Mouse (Mus musculus): ENCODE measurements around the gene Olfr418. TPM values are rescaled to one million over a fixed set of nuclear protein-coding genes. Genes with fewer than 3 reads are reported as not detected.
"Not testable (repeated sequence)": the region's sequence is repeated elsewhere in the genome, so short reads cannot be mapped to it uniquely, and the experiment has no call there.

Olfr418 gene
- polyA plus RNA-seq (2011; ENCODE audit: insufficient read length, low read depth, missing spikeins): not detected in 2 replicates

DNA sequence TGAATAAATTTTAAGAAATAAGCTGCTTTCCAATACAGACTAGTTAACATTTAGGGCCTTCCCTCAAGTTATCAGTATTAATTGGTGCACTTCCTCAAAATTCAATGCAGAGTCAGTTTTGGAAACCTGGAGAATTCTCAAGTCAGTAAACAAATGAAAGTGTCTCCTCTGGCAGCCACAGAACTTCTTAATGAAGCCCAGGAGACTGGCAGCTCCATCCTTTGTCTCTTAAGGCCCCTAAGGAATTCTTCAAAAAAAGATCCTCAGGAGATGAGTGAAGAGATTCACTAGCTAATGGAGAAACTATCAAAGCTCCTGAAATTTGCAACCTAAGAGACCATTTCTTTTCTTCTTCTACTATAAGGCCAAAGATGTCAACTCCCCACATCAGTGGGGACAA is at the start of gene Olfr418:
TSS of gene Olfr418 (plus strand) at position 301 of the 400 bp plus-strand sequence.
- Histone ChIP-seq H3K4me3 (ENCODE audit: insufficient read depth, low read length) (no peak within 1 kb of the TSS), H3K4me1 (ENCODE audit: control insufficient read depth, insufficient read depth, low read length) (no peaks in the 10 kb centered on the region), H3K27ac (ENCODE audit: insufficient read depth, low read length) (no peak within 1 kb of the TSS)
- TF ChIP-seq CTCF (IDR thresholded peaks at IDR 0.05; ENCODE audit: borderline replicate concordance, insufficient read depth, low read length) (no peak), POLR2A (IDR thresholded peaks at IDR 0.05; ENCODE audit: low read depth, low read length) (no peak)

- no peak overlapping the region for H3K27ac ChIP-seq (ENCODE audit: insufficient read depth, low read length)
- no peak overlapping the region for H3K4me3 ChIP-seq (ENCODE audit: insufficient read depth, low read length)
- no peaks in the 10 kb centered on the region for H3K4me1 ChIP-seq (ENCODE audit: control insufficient read depth, insufficient read depth, low read length)
- TF ChIP-seq CTCF (IDR thresholded peaks at IDR 0.05; ENCODE audit: borderline replicate concordance, insufficient read depth, low read length): no peak
- TF ChIP-seq POLR2A (IDR thresholded peaks at IDR 0.05; ENCODE audit: low read depth, low read length): no peak
These were observed 49.3 kb upstream of the Olfr418 start for GRCm38 (mm10) chr1:173216481-173216880.

GRCm38 (mm10) chr1:173227081-173227480 is 38.7 kb upstream of the Olfr418 start, which contains the start of gene Fcer1a:
TSS of gene Fcer1a (minus strand) at chr1:173227214.
- TF ChIP-seq POLR2A (IDR thresholded peaks at IDR 0.05; ENCODE audit: low read depth, low read length): no peak
- no peak for TF ChIP-seq CTCF (IDR thresholded peaks at IDR 0.05; ENCODE audit: borderline replicate concordance, insufficient read depth, low read length)
- no peaks in the 10 kb centered on the region for H3K4me1 ChIP-seq (ENCODE audit: control insufficient read depth, insufficient read depth, low read length)
- H3K4me3 ChIP-seq (ENCODE audit: insufficient read depth, low read length): no peak within 1 kb of the TSS
- H3K27ac ChIP-seq (ENCODE audit: insufficient read depth, low read length): no peak within 1 kb of the TSS

GRCm38 (mm10) chr1:173237004-173237403 is 28.8 kb upstream of the Olfr418 start:
- not testable (repeated sequence) for H3K4me1 ChIP-seq (ENCODE audit: control insufficient read depth, insufficient read depth, low read length); H3K4me3 ChIP-seq (ENCODE audit: insufficient read depth, low read length); H3K27ac ChIP-seq (ENCODE audit: insufficient read depth, low read length)

- Histone ChIP-seq H3K27ac (ENCODE audit: insufficient read depth, low read length) (no peak overlapping the region), H3K4me3 (ENCODE audit: insufficient read depth, low read length) (no peak overlapping the region), H3K4me1 (ENCODE audit: control insufficient read depth, insufficient read depth, low read length) (no peaks in the 10 kb centered on the region)
- no peak for TF ChIP-seq POLR2A (IDR thresholded peaks at IDR 0.05; ENCODE audit: low read depth, low read length)
- TF ChIP-seq CTCF (IDR thresholded peaks at IDR 0.05; ENCODE audit: borderline replicate concordance, insufficient read depth, low read length): no peak
These were observed 15.9 kb upstream of the Olfr418 start for GRCm38 (mm10) chr1:173249888-173250287.

DNA sequence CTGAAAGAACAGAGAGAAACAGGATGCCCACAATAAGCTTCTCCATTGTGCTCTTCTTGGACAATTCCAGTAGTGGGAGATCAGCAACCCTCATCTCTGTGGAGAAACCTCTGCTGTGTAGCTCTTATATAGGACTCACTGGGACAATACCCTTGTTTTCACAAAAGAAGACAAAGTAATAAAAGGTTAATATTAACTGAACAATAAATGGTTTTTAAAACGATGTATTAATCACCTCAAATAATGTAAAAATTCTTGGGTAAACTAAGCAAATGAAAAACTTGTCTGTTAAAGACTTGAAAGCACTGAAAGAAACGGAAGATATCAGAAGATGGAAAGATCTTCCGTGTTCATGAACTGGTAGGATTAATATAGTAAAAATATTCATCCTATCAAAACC is 11.9 kb downstream of the Olfr418 start, which contains the start of gene Mptx2:
TSS of gene Mptx2 (minus strand) at position 101 of the 400 bp plus-strand sequence.
- Histone ChIP-seq H3K27ac (ENCODE audit: insufficient read depth, low read length) (no peak within 1 kb of the TSS), H3K4me3 (ENCODE audit: insufficient read depth, low read length) (no peak within 1 kb of the TSS), H3K4me1 (ENCODE audit: control insufficient read depth, insufficient read depth, low read length) (no peaks in the 10 kb centered on the region)
- TF ChIP-seq POLR2A (IDR thresholded peaks at IDR 0.05; ENCODE audit: low read depth, low read length): no peak
- TF ChIP-seq CTCF (IDR thresholded peaks at IDR 0.05; ENCODE audit: borderline replicate concordance, insufficient read depth, low read length): no peak

GRCm38 (mm10) chr1:173302795-173303194 is 37.0 kb downstream of the Olfr418 start:
- not testable (repeated sequence) for H3K4me1 ChIP-seq (ENCODE audit: control insufficient read depth, insufficient read depth, low read length); H3K27ac ChIP-seq (ENCODE audit: insufficient read depth, low read length)

DNA sequence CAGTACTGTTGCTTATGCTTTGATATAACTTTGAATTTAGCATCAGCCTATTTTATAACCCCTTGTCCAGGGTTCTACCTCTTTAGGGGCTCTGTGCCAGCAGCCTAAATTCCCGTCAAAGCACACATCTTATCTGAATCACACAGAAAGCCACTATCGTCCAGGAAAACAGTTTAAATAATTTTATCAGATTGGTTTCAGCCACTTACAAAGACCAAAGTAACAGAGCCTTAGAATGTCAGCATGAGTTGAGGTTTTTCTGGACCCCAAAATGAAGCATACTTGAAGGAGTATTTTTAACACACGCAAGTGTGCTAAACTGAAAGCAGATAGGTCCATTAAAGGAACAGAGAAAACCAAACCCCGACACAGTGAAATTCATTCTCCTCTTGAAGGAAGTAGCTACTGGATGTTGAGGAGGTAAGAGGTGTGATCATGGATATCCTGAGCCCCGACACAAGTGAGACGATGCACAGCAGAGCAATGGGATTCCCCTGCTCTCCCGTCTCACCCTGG is 47.8 kb downstream of the Olfr418 start:
- H3K27ac ChIP-seq (ENCODE audit: insufficient read depth, low read length); H3K4me1 ChIP-seq (ENCODE audit: control insufficient read depth, insufficient read depth, low read length); H3K4me3 ChIP-seq (ENCODE audit: insufficient read depth, low read length): not testable (repeated sequence)

More at GRCm38 (mm10) chr1:173302795-173303194, 37.0 kb downstream of the Olfr418 start:
- not testable (repeated sequence) for H3K4me3 ChIP-seq (ENCODE audit: insufficient read depth, low read length)

- Histone ChIP-seq H3K4me3 (ENCODE audit: insufficient read depth, low read length) (no peak overlapping the region), H3K4me1 (ENCODE audit: control insufficient read depth, insufficient read depth, low read length) (no peaks in the 10 kb centered on the region), H3K27ac (ENCODE audit: insufficient read depth, low read length) (no peak overlapping the region)
- TF ChIP-seq CTCF (IDR thresholded peaks at IDR 0.05; ENCODE audit: borderline replicate concordance, insufficient read depth, low read length): no peak
- TF ChIP-seq POLR2A (IDR thresholded peaks at IDR 0.05; ENCODE audit: low read depth, low read length): no peak
These were observed 49.9 kb downstream of the Olfr418 start for GRCm38 (mm10) chr1:173315725-173316124.

- Histone ChIP-seq H3K27ac (ENCODE audit: insufficient read depth, low read length) (no peak overlapping the region), H3K4me3 (ENCODE audit: insufficient read depth, low read length) (no peak overlapping the region), H3K4me1 (ENCODE audit: control insufficient read depth, insufficient read depth, low read length) (no peaks in the 10 kb centered on the region)
- no peak for TF ChIP-seq POLR2A (IDR thresholded peaks at IDR 0.05; ENCODE audit: low read depth, low read length)
- TF ChIP-seq CTCF (IDR thresholded peaks at IDR 0.05; ENCODE audit: borderline replicate concordance, insufficient read depth, low read length): no peak
These were observed 52.2 kb downstream of the Olfr418 start for GRCm38 (mm10) chr1:173317925-173318477.

Measured in embryonic fibroblast, embryonic 13.5 days (primary cell).